Mouse (Mus musculus): ENCODE measurements around the gene Agpat4. TPM values are rescaled to one million over a fixed set of nuclear protein-coding genes. Genes with fewer than 3 reads are reported as not detected.

The Agpat4 gene
- polyA plus RNA-seq, 1 experiment, result 7.4 TPM

GRCm38 (mm10) chr17:12123168-12123567 is 4.7 kb downstream of the Agpat4 start:
- TF ChIP-seq CTCF (conservative IDR thresholded peaks at IDR 0.05; ENCODE audit: insufficient read depth, insufficient read length, low read depth, low read length) (no peak), POLR2A (IDR thresholded peaks at IDR 0.05; ENCODE audit: low read depth, low read length) (no peak)
- Histone ChIP-seq H3K27me3 (replicated peaks; ENCODE audit: control insufficient read depth, insufficient read depth, low read length) (no peaks in the 10 kb centered on the region), H3K4me1 (ENCODE audit: control insufficient read depth, insufficient read depth, low read length) (no peaks in the 10 kb centered on the region), H3K36me3 (ENCODE audit: control insufficient read depth, insufficient read depth, low read length) (no peaks in the 10 kb centered on the region), H3K27ac (ENCODE audit: insufficient read depth, low read depth, low read length) (no peak overlapping the region), H3K4me3 (ENCODE audit: insufficient read depth, low read depth, low read length) (no peak overlapping the region)
- 72% methylated on average over 3 of the region's 3 CpGs for WGBS
- DNase-seq, result no peak

GRCm38 (mm10) chr17:12127056-12127455 is 8.6 kb downstream of the Agpat4 start:
- 81% methylated on average over 4 of the region's 4 CpGs for WGBS

GRCm38 (mm10) chr17:12128976-12129375 is 10.5 kb downstream of the Agpat4 start:
- H3K27ac ChIP-seq (ENCODE audit: insufficient read depth, low read depth, low read length), result no peak overlapping the region
- TF ChIP-seq CTCF (conservative IDR thresholded peaks at IDR 0.05; ENCODE audit: insufficient read depth, insufficient read length, low read depth, low read length) (no peak), POLR2A (IDR thresholded peaks at IDR 0.05; ENCODE audit: low read depth, low read length) (no peak)
- H3K36me3 ChIP-seq (ENCODE audit: control insufficient read depth, insufficient read depth, low read length), result no peaks in the 10 kb centered on the region
- H3K4me1 ChIP-seq (ENCODE audit: control insufficient read depth, insufficient read depth, low read length), result no peaks in the 10 kb centered on the region
- H3K4me3 ChIP-seq (ENCODE audit: insufficient read depth, low read depth, low read length), result no peak overlapping the region
- 76% methylated on average over 2 of the region's 2 CpGs for WGBS
- no peaks in the 10 kb centered on the region for H3K27me3 ChIP-seq (replicated peaks; ENCODE audit: control insufficient read depth, insufficient read depth, low read length)
- no peak for DNase-seq

More at GRCm38 (mm10) chr17:12127056-12127455, 8.6 kb downstream of the Agpat4 start:
- no peak overlapping the region for H3K4me3 ChIP-seq (ENCODE audit: insufficient read depth, low read depth, low read length)
- no peaks in the 10 kb centered on the region for H3K27me3 ChIP-seq (replicated peaks; ENCODE audit: control insufficient read depth, insufficient read depth, low read length)
- H3K27ac ChIP-seq (ENCODE audit: insufficient read depth, low read depth, low read length), result no peak overlapping the region
- H3K36me3 ChIP-seq (ENCODE audit: control insufficient read depth, insufficient read depth, low read length), result no peaks in the 10 kb centered on the region
- no peaks in the 10 kb centered on the region for H3K4me1 ChIP-seq (ENCODE audit: control insufficient read depth, insufficient read depth, low read length)
- no peak for DNase-seq
- TF ChIP-seq POLR2A (IDR thresholded peaks at IDR 0.05; ENCODE audit: low read depth, low read length) (no peak), CTCF (conservative IDR thresholded peaks at IDR 0.05; ENCODE audit: insufficient read depth, insufficient read length, low read depth, low read length) (no peak)

- TF ChIP-seq POLR2A (IDR thresholded peaks at IDR 0.05; ENCODE audit: low read depth, low read length) (no peak), CTCF (conservative IDR thresholded peaks at IDR 0.05; ENCODE audit: insufficient read depth, insufficient read length, low read depth, low read length) (no peak)
- 56% methylated on average over 5 of the region's 5 CpGs for WGBS
- Histone ChIP-seq H3K27me3 (replicated peaks; ENCODE audit: control insufficient read depth, insufficient read depth, low read length) (no peaks in the 10 kb centered on the region), H3K4me1 (ENCODE audit: control insufficient read depth, insufficient read depth, low read length) (no peaks in the 10 kb centered on the region), H3K4me3 (ENCODE audit: insufficient read depth, low read depth, low read length) (no peak overlapping the region), H3K27ac (ENCODE audit: insufficient read depth, low read depth, low read length) (no peak overlapping the region), H3K36me3 (ENCODE audit: control insufficient read depth, insufficient read depth, low read length) (no peaks in the 10 kb centered on the region)
- peak; percentile 36 for DNase-seq
Observed at GRCm38 (mm10) chr17:12131171-12131570, 12.7 kb downstream of the Agpat4 start.

- 83% methylated on average over 7 of the region's 7 CpGs for WGBS
- DNase-seq, result no peak
Observed at GRCm38 (mm10) chr17:12131581-12131980, 13.1 kb downstream of the Agpat4 start.

GRCm38 (mm10) chr17:12132904-12133303 is 14.4 kb downstream of the Agpat4 start:
- WGBS, result 95% methylated on average over 3 of the region's 3 CpGs
- TF ChIP-seq CTCF (conservative IDR thresholded peaks at IDR 0.05; ENCODE audit: insufficient read depth, insufficient read length, low read depth, low read length) (no peak), POLR2A (IDR thresholded peaks at IDR 0.05; ENCODE audit: low read depth, low read length) (no peak)
- H3K4me3 ChIP-seq (ENCODE audit: insufficient read depth, low read depth, low read length), result no peak overlapping the region

More at GRCm38 (mm10) chr17:12131581-12131980, 13.1 kb downstream of the Agpat4 start:
- Histone ChIP-seq H3K27ac (ENCODE audit: insufficient read depth, low read depth, low read length) (no peak overlapping the region), H3K27me3 (replicated peaks; ENCODE audit: control insufficient read depth, insufficient read depth, low read length) (no peaks in the 10 kb centered on the region), H3K36me3 (ENCODE audit: control insufficient read depth, insufficient read depth, low read length) (no peaks in the 10 kb centered on the region), H3K4me1 (ENCODE audit: control insufficient read depth, insufficient read depth, low read length) (no peaks in the 10 kb centered on the region), H3K4me3 (ENCODE audit: insufficient read depth, low read depth, low read length) (no peak overlapping the region)
- TF ChIP-seq CTCF (conservative IDR thresholded peaks at IDR 0.05; ENCODE audit: insufficient read depth, insufficient read length, low read depth, low read length), result no peak
- no peak for TF ChIP-seq POLR2A (IDR thresholded peaks at IDR 0.05; ENCODE audit: low read depth, low read length)

GRCm38 (mm10) chr17:12133985-12134384 is 15.5 kb downstream of the Agpat4 start:
- Histone ChIP-seq H3K27ac (ENCODE audit: insufficient read depth, low read depth, low read length) (no peak overlapping the region), H3K4me3 (ENCODE audit: insufficient read depth, low read depth, low read length) (no peak overlapping the region), H3K36me3 (ENCODE audit: control insufficient read depth, insufficient read depth, low read length) (no peaks in the 10 kb centered on the region), H3K27me3 (replicated peaks; ENCODE audit: control insufficient read depth, insufficient read depth, low read length) (no peaks in the 10 kb centered on the region), H3K4me1 (ENCODE audit: control insufficient read depth, insufficient read depth, low read length) (no peaks in the 10 kb centered on the region)
- 94% methylated on average over 8 of the region's 8 CpGs for whole genome bisulfite sequencing
- TF ChIP-seq CTCF (conservative IDR thresholded peaks at IDR 0.05; ENCODE audit: insufficient read depth, insufficient read length, low read depth, low read length) (no peak), POLR2A (IDR thresholded peaks at IDR 0.05; ENCODE audit: low read depth, low read length) (no peak)
- no peak for DNase-seq

More at GRCm38 (mm10) chr17:12132904-12133303, 14.4 kb downstream of the Agpat4 start:
- DNase-seq, result no peak
- no peaks in the 10 kb centered on the region for H3K27me3 ChIP-seq (replicated peaks; ENCODE audit: control insufficient read depth, insufficient read depth, low read length)
- H3K27ac ChIP-seq (ENCODE audit: insufficient read depth, low read depth, low read length), result no peak overlapping the region
- no peaks in the 10 kb centered on the region for H3K36me3 ChIP-seq (ENCODE audit: control insufficient read depth, insufficient read depth, low read length)
- H3K4me1 ChIP-seq (ENCODE audit: control insufficient read depth, insufficient read depth, low read length), result no peaks in the 10 kb centered on the region

All from kidney, adult 2 months (tissue).